Mouse (Mus musculus) MEL (cell line): ENCODE measurements around the gene Bmp7. TPM values are rescaled to one million over a fixed set of nuclear protein-coding genes. Genes with fewer than 3 reads are reported as not detected.

Source experiments
- DNase-seq: peaks from one replicate; pipeline ENCODE4 v3.0.0; 2011; ENCODE audit warnings: low read depth, low spot score
- H3K27ac ChIP-seq: 2 replicates; pipeline ENCODE4 v1.5.1; 2012; ENCODE audit warnings: low read depth, mild to moderate bottlenecking, control low read depth, low read length, moderate library complexity; ENCODE audit not compliant: control insufficient read depth
- H3K27me3 ChIP-seq, 2 experiments: fragments of 150-350 bp in 1 of 2; sonication (generic) in 1 of 2; 2 replicates each; pipeline ENCODE4 v1.6.1; 2012; ENCODE audit warnings: low read length in 2 of 2, mild to moderate bottlenecking in 2 of 2, improper control_type of control experiment in 1 of 2, moderate library complexity in 1 of 2; ENCODE audit not compliant: insufficient read depth in 2 of 2, control insufficient read depth in 1 of 2
- H3K36me3 ChIP-seq, 2 experiments: 2 replicates each; pipeline ENCODE4 v1.6.1; 2012 to 2014; ENCODE audit warnings: low read length in 2 of 2, improper control_type of control experiment in 1 of 2, inconsistent platforms in 1 of 2, mild to moderate bottlenecking in 1 of 2; ENCODE audit not compliant: insufficient read depth in 2 of 2, control insufficient read depth in 1 of 2
- H3K4me1 ChIP-seq, 2 experiments: fragments of 150-350 bp in 1 of 2; sonication (generic) in 1 of 2; 2 replicates each; pipeline ENCODE4 v1.6.1; 2012; ENCODE audit warnings: low read length in 2 of 2, improper control_type of control experiment in 1 of 2, mild to moderate bottlenecking in 1 of 2; ENCODE audit not compliant: insufficient read depth in 2 of 2, control insufficient read depth in 1 of 2
- H3K4me3 ChIP-seq, 2 experiments: fragments of 150-350 bp in 1 of 2; sonication (generic) in 1 of 2; 2 replicates each; pipeline ENCODE4 v1.5.1; 2012; ENCODE audit warnings: low read depth in 2 of 2, low read length in 2 of 2, mild to moderate bottlenecking in 2 of 2, moderate library complexity in 2 of 2, control low read depth in 1 of 2, improper control_type of control experiment in 1 of 2; ENCODE audit not compliant: control insufficient read depth in 1 of 2, insufficient read depth in 1 of 2
- H3K79me2 ChIP-seq: 2 replicates; pipeline ENCODE4 v1.6.1; 2012; ENCODE audit warnings: mild to moderate bottlenecking, low read length, moderate library complexity; ENCODE audit not compliant: control insufficient read depth, poor library complexity, insufficient read depth
- H3K9ac ChIP-seq: 2 replicates; pipeline ENCODE4 v1.6.1; 2012; ENCODE audit warnings: low read depth, mild to moderate bottlenecking, control low read depth, low read length, moderate library complexity; ENCODE audit not compliant: control insufficient read depth, poor library complexity, severe bottlenecking
- H3K9me3 ChIP-seq: fragments of 150-350 bp; sonication (generic); replicated peaks from 2 replicates; pipeline ENCODE4 v1.6.1; 2012; ENCODE audit warnings: mild to moderate bottlenecking, low read length, improper control_type of control experiment, moderate library complexity; ENCODE audit not compliant: insufficient read depth
- BHLHE40 ChIP-seq: IDR thresholded peaks from 2 replicates; pipeline ENCODE4 v1.6.1; 2012; ENCODE audit warnings: low read depth, mild to moderate bottlenecking, inconsistent platforms, low read length, improper control_type of control experiment, borderline replicate concordance
- CHD2 ChIP-seq: IDR thresholded peaks from 2 replicates; pipeline ENCODE4 v1.6.1; 2011; ENCODE audit warnings: low read length, improper control_type of control experiment
- CTCF ChIP-seq, 3 experiments: IDR thresholded peaks in 2 of 3; conservative IDR thresholded peaks in 1 of 3; 2 replicates each; pipeline ENCODE4 v1.5.1; 2011 to 2012; ENCODE audit warnings: low read length in 3 of 3, low read depth in 2 of 3, mild to moderate bottlenecking in 2 of 3, improper control_type of control experiment in 1 of 3, inconsistent platforms in 1 of 3, mixed read lengths in 1 of 3, moderate library complexity in 1 of 3; ENCODE audit not compliant: control insufficient read depth in 1 of 3, insufficient read depth in 1 of 3, poor library complexity in 1 of 3, severe bottlenecking in 1 of 3
- ELF1 ChIP-seq: IDR thresholded peaks from 2 replicates; pipeline ENCODE4 v1.6.1; 2014; ENCODE audit warnings: low read depth, mild to moderate bottlenecking, inconsistent platforms, low read length, improper control_type of control experiment, moderate library complexity
- EP300 ChIP-seq, 2 experiments: IDR thresholded peaks; 2 replicates each; pipeline ENCODE4 v1.6.1; 2011; ENCODE audit warnings: improper control_type of control experiment in 2 of 2, low read length in 2 of 2, low read depth in 1 of 2, mild to moderate bottlenecking in 1 of 2
- HCFC1 ChIP-seq: IDR thresholded peaks from 2 replicates; pipeline ENCODE4 v1.6.1; 2012; ENCODE audit warnings: low read depth, mild to moderate bottlenecking, inconsistent platforms, low read length, improper control_type of control experiment, moderate library complexity
- KAT2A ChIP-seq: conservative IDR thresholded peaks from 2 replicates; pipeline ENCODE4 v1.6.1; 2012; ENCODE audit warnings: low read depth, low read length, improper control_type of control experiment, inconsistent platforms
- MAZ ChIP-seq: IDR thresholded peaks from 2 replicates; pipeline ENCODE4 v1.6.1; 2012; ENCODE audit warnings: low read depth, mild to moderate bottlenecking, inconsistent platforms, low read length, improper control_type of control experiment
- MXI1 ChIP-seq: IDR thresholded peaks from 2 replicates; pipeline ENCODE4 v1.6.1; 2011; ENCODE audit warnings: mild to moderate bottlenecking, low read depth, low read length, improper control_type of control experiment
- MYB ChIP-seq: IDR thresholded peaks from 2 replicates; pipeline ENCODE4 v1.6.1; 2011; ENCODE audit warnings: mild to moderate bottlenecking, low read depth, low read length, improper control_type of control experiment
- MYC ChIP-seq: IDR thresholded peaks from 2 replicates; pipeline ENCODE4 v1.6.1; 2011; ENCODE audit warnings: low read depth, mild to moderate bottlenecking, low read length, improper control_type of control experiment, moderate library complexity
- NRF1 ChIP-seq: IDR thresholded peaks from 2 replicates; pipeline ENCODE4 v1.6.1; 2014; ENCODE audit warnings: low read depth, mild to moderate bottlenecking, inconsistent platforms, low read length, improper control_type of control experiment, moderate library complexity; ENCODE audit not compliant: poor library complexity, insufficient read depth, severe bottlenecking
- RAD21 ChIP-seq: IDR thresholded peaks from 2 replicates; pipeline ENCODE4 v1.6.1; 2011; ENCODE audit warnings: mild to moderate bottlenecking, low read depth, low read length, improper control_type of control experiment
- SIN3A ChIP-seq: IDR thresholded peaks from 2 replicates; pipeline ENCODE4 v1.6.1; 2012; ENCODE audit warnings: low read length, improper control_type of control experiment, inconsistent platforms
- SMC3 ChIP-seq: IDR thresholded peaks from 2 replicates; pipeline ENCODE4 v1.6.1; 2011; ENCODE audit warnings: low read depth, low read length, improper control_type of control experiment
- TCF12 ChIP-seq: IDR thresholded peaks from 2 replicates; pipeline ENCODE4 v1.6.1; 2014; ENCODE audit warnings: low read depth, mild to moderate bottlenecking, inconsistent platforms, low read length, improper control_type of control experiment, moderate library complexity
- USF1 ChIP-seq: IDR thresholded peaks from 2 replicates; pipeline ENCODE4 v1.6.1; 2014; ENCODE audit warnings: low read depth, mild to moderate bottlenecking, inconsistent platforms, low read length, improper control_type of control experiment, moderate library complexity
- USF2 ChIP-seq, 2 experiments: IDR thresholded peaks; 2 replicates each; pipeline ENCODE4 v1.6.1; 2011 to 2012; ENCODE audit warnings: improper control_type of control experiment in 2 of 2, low read length in 2 of 2, borderline replicate concordance in 1 of 2, inconsistent platforms in 1 of 2, low read depth in 1 of 2, mild to moderate bottlenecking in 1 of 2; ENCODE audit not compliant: insufficient read depth in 1 of 2
- ZC3H11A ChIP-seq: IDR thresholded peaks from 2 replicates; pipeline ENCODE4 v1.6.1; 2012; ENCODE audit warnings: low read depth, mild to moderate bottlenecking, inconsistent platforms, low read length, improper control_type of control experiment
- ZMIZ1 ChIP-seq: IDR thresholded peaks from 2 replicates; pipeline ENCODE4 v1.6.1; 2012; ENCODE audit warnings: low read depth, mild to moderate bottlenecking, inconsistent platforms, low read length, improper control_type of control experiment, moderate library complexity
- ZNF384 ChIP-seq: IDR thresholded peaks from 2 replicates; pipeline ENCODE4 v1.6.1; 2012; ENCODE audit warnings: low read depth, mild to moderate bottlenecking, inconsistent platforms, low read length, improper control_type of control experiment
- polyA plus RNA-seq, 2 experiments: library from polyadenylated mRNA; stranded (reverse) in 1 of 2; unstranded in 1 of 2; fragments of >175 nt in 1 of 2; fragments of >200 nt in 1 of 2; gene quantifications; 2 replicates each; pipeline versions ENCODE4 v1.2.1 to v1.2.4; 2012; ENCODE audit warnings: low replicate concordance in 2 of 2, low read depth in 1 of 2; ENCODE audit not compliant: insufficient read length in 2 of 2, insufficient read depth in 1 of 2, missing spikeins in 1 of 2
- total RNA-seq: library from RNA; depleted of rRNA; stranded (reverse); fragments of 300-350 nt; gene quantifications from 2 replicates; pipeline ENCODE4 v1.2.3, GENCODE M21; 2012

Gene Bmp7
- total and polyA plus RNA-seq, 3 experiments: not detected

DNA sequence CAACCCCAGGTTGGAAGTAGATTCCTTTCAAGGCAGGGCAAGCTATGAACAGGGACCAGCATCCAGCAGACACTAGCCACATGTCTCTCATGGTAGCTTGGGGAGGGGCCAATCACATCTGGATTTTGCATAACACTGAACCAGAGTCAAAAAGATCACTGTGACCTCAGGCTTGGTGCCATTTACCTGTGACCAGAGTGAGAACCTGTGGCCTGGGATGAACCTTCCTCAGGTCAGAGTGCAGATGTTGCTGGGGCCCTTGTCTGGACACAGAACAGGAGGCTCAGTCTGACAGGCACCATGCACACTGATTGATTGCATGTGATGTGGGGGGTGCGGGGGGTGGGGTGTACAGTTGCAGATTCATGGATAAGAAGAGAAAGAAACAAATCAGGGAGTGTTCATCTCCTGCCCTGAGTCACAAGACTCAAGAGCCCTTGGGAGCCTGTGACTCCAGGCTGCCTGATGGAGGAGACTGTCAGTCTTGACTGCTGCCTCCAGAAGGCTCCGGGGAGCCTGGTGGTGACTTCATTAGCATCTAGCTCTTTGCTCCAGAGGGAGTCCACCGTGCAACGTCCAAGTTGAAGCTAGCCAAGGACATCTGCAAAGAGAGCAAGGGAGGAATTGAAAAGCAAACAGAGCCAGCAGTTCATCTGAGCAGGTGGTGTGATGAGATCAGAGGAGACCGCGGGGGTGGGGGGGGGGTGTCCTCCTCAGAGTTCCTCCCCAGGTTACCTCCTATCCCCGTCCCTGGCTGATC lies 33.9 kb upstream of the Bmp7 start:
- Histone ChIP-seq H3K27me3 (no peaks in the 10 kb centered on the region), H3K4me3 (no peak overlapping the region), H3K79me2 (no peaks in the 10 kb centered on the region), H3K9me3 (no peaks in the 10 kb centered on the region), H3K9ac (no peak overlapping the region), H3K4me1 (peaks cover 0 to 12% of the 10 kb centered on the region in 2 experiments; a peak in 2 of 4 replicates), H3K27ac (no peak overlapping the region), H3K36me3 (peaks cover 0 to 2% of the 10 kb centered on the region in 2 experiments; a peak in 1 of 4 replicates)
- TF ChIP-seq MYC (no peak), EP300 (IDR thresholded peaks at IDR 0.05; ENCODE audit: low read depth in 1 of 2, low read length in 2 of 2) (no peak), ELF1 (no peak), MXI1 (no peak), SIN3A (no peak), SMC3 (no peak), ZNF384 (no peak)
- no peak for DNase-seq

DNA sequence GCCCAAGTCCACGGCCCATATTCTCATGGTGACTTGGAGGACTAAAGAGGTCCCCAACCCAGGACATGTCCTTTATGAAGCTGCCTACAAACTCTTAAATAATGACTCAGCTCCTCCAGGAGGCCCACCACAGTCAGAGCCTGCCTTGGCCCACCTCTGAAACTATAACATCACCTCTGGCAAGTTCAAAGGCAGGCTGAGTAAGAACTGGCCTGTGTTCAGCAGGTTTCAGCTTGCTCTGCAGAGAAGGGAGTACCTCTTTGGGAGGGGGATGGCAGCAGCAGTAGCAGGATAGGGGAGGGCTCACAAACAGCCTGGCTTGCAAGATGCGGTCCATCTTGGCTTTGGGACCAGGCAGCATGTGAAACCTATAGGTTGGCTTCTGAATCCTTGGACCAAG lies 31.7 kb upstream of the Bmp7 start:
- Histone ChIP-seq H3K4me3 (no peak overlapping the region), H3K9me3 (no peaks in the 10 kb centered on the region), H3K27me3 (no peaks in the 10 kb centered on the region), H3K4me1 (peaks cover 0 to 3% of the 10 kb centered on the region in 2 experiments; a peak in 2 of 4 replicates), H3K36me3 (peaks cover 0 to 2% of the 10 kb centered on the region in 2 experiments; a peak in 1 of 4 replicates), H3K27ac (no peak overlapping the region), H3K79me2 (no peaks in the 10 kb centered on the region), H3K9ac (no peak overlapping the region)
- TF ChIP-seq MXI1 (no peak), ZC3H11A (no peak), NRF1 (no peak), CHD2 (no peak), BHLHE40 (no peak), MYB (no peak), USF2 (IDR thresholded peaks at IDR 0.05; ENCODE audit: borderline replicate concordance in 1 of 2, insufficient read depth in 1 of 2, low read depth in 1 of 2, low read length in 2 of 2) (no peak), ELF1 (no peak), MAZ (no peak), MYC (no peak), ZMIZ1 (no peak), RAD21 (no peak), CTCF (IDR thresholded peaks at IDR 0.05 in 2 of 3, conservative IDR thresholded peaks at IDR 0.05 in 1 of 3; ENCODE audit: control insufficient read depth in 1 of 3, insufficient read depth in 1 of 3, low read depth in 2 of 3, low read length in 3 of 3, poor library complexity in 1 of 3, severe bottlenecking in 1 of 3) (no peak), TCF12 (no peak), SIN3A (no peak), KAT2A (no peak), HCFC1 (no peak), USF1 (no peak)
- no peak for DNase-seq
